Mouse (Mus musculus) T-helper 2 cell (primary cell): Measurements from ENCODE around the gene Anks1b.

Source experiments
- in situ Hi-C: fragments of 300-600 bp; cut with MboI, MseI; formaldehyde crosslinking; loops from one replicate; pipeline ENCODE4 v1.15.1; 2025; ENCODE audit warnings: high pct_unique_total_duplicates

Anks1b gene

GRCm38 (mm10) chr10:90724931-90725330 is 851.6 kb downstream of the Anks1b start:
- in situ Hi-C loops: no loop called here

- in situ Hi-C loops: no loop called here
Measured at GRCm38 (mm10) chr10:90728401-90729358, 855.4 kb downstream of the Anks1b start.

- in situ Hi-C loops: no loop called here
Measured at GRCm38 (mm10) chr10:90729527-90729926, 856.2 kb downstream of the Anks1b start.

- in situ Hi-C loops: no loop called here
Measured at GRCm38 (mm10) chr10:90732823-90733222, 859.5 kb downstream of the Anks1b start.

GRCm38 (mm10) chr10:90733632-90734031 is 860.3 kb downstream of the Anks1b start:
- in situ Hi-C loops: no loop called here

- in situ Hi-C loops: loop anchor here (5.0 kb wide), 1 partner anchor 304 kb away; no protein-coding TSS in a partner anchor
Measured at GRCm38 (mm10) chr10:90738475-90738874, 865.2 kb downstream of the Anks1b start.

GRCm38 (mm10) chr10:90740956-90741355 is 867.6 kb downstream of the Anks1b start:
- in situ Hi-C loops: no loop called here

GRCm38 (mm10) chr10:90751889-90752288 is 878.6 kb downstream of the Anks1b start:
- in situ Hi-C loops: no loop called here

GRCm38 (mm10) chr10:90753106-90753505 is 879.8 kb downstream of the Anks1b start:
- in situ Hi-C loops: no loop called here

GRCm38 (mm10) chr10:90757773-90758172 is 884.5 kb downstream of the Anks1b start:
- in situ Hi-C loops: no loop called here

- in situ Hi-C loops: no loop called here
Measured at GRCm38 (mm10) chr10:90759929-90760328, 886.6 kb downstream of the Anks1b start.

- in situ Hi-C loops: no loop called here
Measured at GRCm38 (mm10) chr10:90766261-90766660, 893.0 kb downstream of the Anks1b start.

GRCm38 (mm10) chr10:90770403-90770955 is 897.2 kb downstream of the Anks1b start:
- in situ Hi-C loops: no loop called here

GRCm38 (mm10) chr10:90771046-90771445 is 897.7 kb downstream of the Anks1b start:
- in situ Hi-C loops: no loop called here

GRCm38 (mm10) chr10:90771471-90772226 is 898.3 kb downstream of the Anks1b start:
- in situ Hi-C loops: no loop called here

GRCm38 (mm10) chr10:90779561-90780400 is 906.5 kb downstream of the Anks1b start:
- in situ Hi-C loops: no loop called here

GRCm38 (mm10) chr10:90784981-90785650 is 911.8 kb downstream of the Anks1b start:
- in situ Hi-C loops: no loop called here

- in situ Hi-C loops: no loop called here
Measured at GRCm38 (mm10) chr10:90785680-90786079, 912.4 kb downstream of the Anks1b start.

- in situ Hi-C loops: no loop called here
Measured at GRCm38 (mm10) chr10:90803112-90803511, 929.8 kb downstream of the Anks1b start.

- in situ Hi-C loops: no loop called here
Measured at GRCm38 (mm10) chr10:90804602-90805095, 931.3 kb downstream of the Anks1b start.
